Mouse (Mus musculus) midbrain, postnatal 0 days (tissue): ENCODE results near the gene Gm20838. TPM values are rescaled to one million over a fixed set of nuclear protein-coding genes. Genes with fewer than 3 reads are reported as not detected.
"Not testable (repeated sequence)": the region's sequence is repeated elsewhere in the genome, so short reads cannot be mapped to it uniquely, and the experiment has no call there.

Source experiments
- ATAC-seq: fragments of 200-750 bp; cut with Nextera tagmentation; 2 replicates; pipeline ENCODE4 v1.8.0; 2017; ENCODE audit warnings: moderate number of reproducible peaks, mild to moderate bottlenecking, moderate TSS enrichment, moderate library complexity; ENCODE audit not compliant: low FRiP score
- DNase-seq: peaks from one replicate; pipeline ENCODE4 v3.0.0-alpha.2; 2015; ENCODE audit warnings: low spot score
- H3K27ac ChIP-seq: fragments of 300-500 bp; sonication (generic); 2 replicates; pipeline ENCODE4 v1.5.1; 2014; ENCODE audit warnings: low read depth, mild to moderate bottlenecking, low read length, mixed read lengths
- H3K27me3 ChIP-seq: fragments of 300-500 bp; sonication (generic); 2 replicates; pipeline ENCODE4 v1.6.1; 2014; ENCODE audit warnings: low read length, control low read depth, mixed read lengths; ENCODE audit not compliant: insufficient read depth
- H3K36me3 ChIP-seq: fragments of 300-500 bp; sonication (generic); 2 replicates; pipeline ENCODE4 v1.6.1; 2014; ENCODE audit warnings: low read length, control low read depth, mixed read lengths; ENCODE audit not compliant: insufficient read depth
- H3K4me1 ChIP-seq: fragments of 300-500 bp; sonication (generic); 2 replicates; pipeline ENCODE4 v1.6.1; 2014; ENCODE audit warnings: mild to moderate bottlenecking, control low read depth, antibody characterized with exemption, low read length, mixed read lengths; ENCODE audit not compliant: insufficient read depth
- H3K4me2 ChIP-seq: fragments of 300-500 bp; sonication (generic); 2 replicates; pipeline ENCODE4 v1.6.1; 2014; ENCODE audit warnings: low read depth, mild to moderate bottlenecking, low read length, mixed read lengths; ENCODE audit not compliant: poor library complexity, severe bottlenecking
- H3K4me3 ChIP-seq: fragments of 300-500 bp; sonication (generic); 2 replicates; pipeline ENCODE4 v1.5.1; 2014; ENCODE audit warnings: low read depth, mild to moderate bottlenecking, low read length, moderate library complexity
- H3K9ac ChIP-seq: fragments of 300-500 bp; sonication (generic); replicated peaks from 2 replicates; pipeline ENCODE4 v1.6.1; 2014; ENCODE audit warnings: mild to moderate bottlenecking, low read length, moderate library complexity, mixed read lengths; ENCODE audit not compliant: poor library complexity, severe bottlenecking
- H3K9me3 ChIP-seq: fragments of 300-500 bp; sonication (generic); 2 replicates; pipeline ENCODE4 v1.6.1; 2016; ENCODE audit warnings: low read length, control low read depth
- WGBS: fragments of 180-500 bp; shearing (Covaris S2); extraction: QIAGEN DNeasy Blood & Tissue Kit; methylation state at CpG from one replicate; pipeline ENCODE4 v1.1.7; 2014; 5-methylcytosine and 5-hydroxymethylcytosine counted together
- polyA plus RNA-seq: library from polyadenylated mRNA; unstranded; fragments of >200 nt; fragmentation: Nextera tagmentation; extraction: Ambion mirVana; gene quantifications from 2 replicates; pipeline ENCODE4 v1.2.1, GENCODE M21; 2015
- total RNA-seq: library from RNA; depleted of rRNA; stranded (reverse); fragments of >200 nt; gene quantifications from 2 replicates; pipeline ENCODE4 v1.2.3, GENCODE M21; 2014; rRNA removed

The Gm20838 gene
- total RNA-seq (not detected in 2 replicates), polyA plus RNA-seq (not detected in 2 replicates)

DNA sequence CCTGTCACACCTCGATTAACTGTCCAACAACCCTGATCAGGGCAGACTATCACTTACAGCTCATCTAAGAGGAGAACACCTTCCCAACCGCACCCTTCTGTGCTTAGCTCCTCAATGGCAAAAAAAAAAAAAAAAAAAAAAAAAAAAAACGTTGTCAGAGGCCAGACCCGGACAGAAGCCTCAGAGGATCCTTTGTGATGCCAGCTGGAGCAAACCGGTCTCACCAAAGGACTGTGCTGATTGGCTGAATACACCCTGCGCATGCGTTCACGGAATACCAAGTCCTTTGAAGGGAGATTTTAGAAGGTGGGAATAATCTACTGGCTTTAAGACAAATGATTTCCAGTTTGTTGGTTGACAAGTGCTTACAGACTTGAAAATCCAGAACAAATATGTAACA, at the start of gene Gm20838:
Gene Gm20838 (minus strand): TSS at position 101 of the 400 bp plus-strand sequence.
- H3K4me2 ChIP-seq, H3K4me1 ChIP-seq, ATAC-seq, H3K9me3 ChIP-seq, H3K27me3 ChIP-seq, DNase-seq, H3K27ac ChIP-seq, H3K9ac ChIP-seq, H3K36me3 ChIP-seq, H3K4me3 ChIP-seq: not testable (repeated sequence)
- WGBS = no CpG with 5 or more reads among the region's 8 CpGs
